Mouse (Mus musculus) myocyte (in vitro differentiated cells): Measurements from ENCODE around the gene Fam131b. TPM values are rescaled to one million over a fixed set of nuclear protein-coding genes. Genes with fewer than 3 reads are reported as not detected.
A peak's percentile ranks its signal among the peaks of the same experiment; 100 is the strongest.

ENCODE experiments used
- H3K27me3 ChIP-seq: one replicate; pipeline ENCODE4 v1.6.1; 2011; ENCODE audit not compliant: control insufficient read depth, insufficient read depth, insufficient read length
- H3K36me3 ChIP-seq: one replicate; pipeline ENCODE4 v1.6.1; 2011; ENCODE audit not compliant: control insufficient read depth, insufficient read depth
- H3K4me2 ChIP-seq: one replicate; pipeline ENCODE4 v1.6.1; 2011; ENCODE audit warnings: low read depth, control low read depth
- H3K4me3 ChIP-seq: one replicate; pipeline ENCODE4 v1.5.1; 2011; ENCODE audit warnings: mild to moderate bottlenecking, control low read depth, moderate library complexity
- H3K79me2 ChIP-seq: one replicate; pipeline ENCODE4 v1.6.1; 2011; ENCODE audit not compliant: control insufficient read depth, insufficient read depth
- H3ac ChIP-seq: one replicate; pipeline ENCODE4 v1.6.1; 2011; ENCODE audit not compliant: control insufficient read depth, insufficient read length
- CEBPB ChIP-seq: IDR thresholded peaks from 2 replicates; pipeline ENCODE4 v1.6.1; 2011; ENCODE audit warnings: mild to moderate bottlenecking, moderate library complexity; ENCODE audit not compliant: poor library complexity, insufficient read depth, severe bottlenecking
- E2F4 ChIP-seq: IDR thresholded peaks from one replicate; pipeline ENCODE4 v1.6.1; 2011; ENCODE audit warnings: mild to moderate bottlenecking, control low read depth, moderate library complexity; ENCODE audit not compliant: insufficient read depth
- MAX ChIP-seq: IDR thresholded peaks from one replicate; pipeline ENCODE4 v1.6.1; 2011; ENCODE audit warnings: low read depth, mild to moderate bottlenecking, control low read depth
- MYOD1 ChIP-seq, 3 experiments: IDR thresholded peaks; one replicate each; pipeline ENCODE4 v1.6.1; 2011; ENCODE audit warnings: control low read depth in 2 of 3, low read depth in 2 of 3, mild to moderate bottlenecking in 2 of 3, moderate library complexity in 1 of 3; ENCODE audit not compliant: insufficient read length in 2 of 3, control insufficient read depth in 1 of 3
- MYOG ChIP-seq, 3 experiments: IDR thresholded peaks; one replicate each; pipeline ENCODE4 v1.6.1; 2011; ENCODE audit warnings: control low read depth in 2 of 3, low read depth in 2 of 3, mild to moderate bottlenecking in 2 of 3; ENCODE audit not compliant: insufficient read length in 2 of 3, control insufficient read depth in 1 of 3, insufficient read depth in 1 of 3
- POLR2A ChIP-seq: IDR thresholded peaks from one replicate; pipeline ENCODE4 v1.6.1; 2011; ENCODE audit warnings: low read depth, mild to moderate bottlenecking, control low read depth, moderate library complexity; ENCODE audit not compliant: insufficient read length
- POLR2AphosphoS2 ChIP-seq: IDR thresholded peaks from one replicate; pipeline ENCODE4 v1.6.1; 2011; ENCODE audit warnings: low read depth, control low read depth; ENCODE audit not compliant: insufficient read length
- REST ChIP-seq: IDR thresholded peaks from one replicate; pipeline ENCODE4 v1.6.1; 2011; ENCODE audit warnings: mild to moderate bottlenecking, control low read depth, moderate library complexity; ENCODE audit not compliant: insufficient read depth, insufficient read length
- SRF ChIP-seq: IDR thresholded peaks from one replicate; pipeline ENCODE4 v1.6.1; 2011; ENCODE audit warnings: low read depth; ENCODE audit not compliant: control insufficient read depth, insufficient read length
- TCF12 ChIP-seq: IDR thresholded peaks from one replicate; pipeline ENCODE4 v1.6.1; 2011; ENCODE audit warnings: mild to moderate bottlenecking, control low read depth; ENCODE audit not compliant: poor library complexity, insufficient read depth, severe bottlenecking
- TCF3 ChIP-seq: IDR thresholded peaks from one replicate; pipeline ENCODE4 v1.6.1; 2011; ENCODE audit warnings: low read depth, control low read depth; ENCODE audit not compliant: insufficient read length
- USF1 ChIP-seq: IDR thresholded peaks from one replicate; pipeline ENCODE4 v1.6.1; 2011; ENCODE audit warnings: low read depth, mild to moderate bottlenecking, control low read depth, moderate library complexity
- polyA plus RNA-seq: library from polyadenylated mRNA; unstranded; fragments of >200 nt; fragmentation: generic; extraction: Trizol; gene quantifications from one replicate; pipeline ENCODE4 v1.2.1, GENCODE M21; 2012; ENCODE audit warnings: missing spikeins

Gene Fam131b
- polyA plus RNA-seq, 1 experiment, result 4.2 TPM

DNA sequence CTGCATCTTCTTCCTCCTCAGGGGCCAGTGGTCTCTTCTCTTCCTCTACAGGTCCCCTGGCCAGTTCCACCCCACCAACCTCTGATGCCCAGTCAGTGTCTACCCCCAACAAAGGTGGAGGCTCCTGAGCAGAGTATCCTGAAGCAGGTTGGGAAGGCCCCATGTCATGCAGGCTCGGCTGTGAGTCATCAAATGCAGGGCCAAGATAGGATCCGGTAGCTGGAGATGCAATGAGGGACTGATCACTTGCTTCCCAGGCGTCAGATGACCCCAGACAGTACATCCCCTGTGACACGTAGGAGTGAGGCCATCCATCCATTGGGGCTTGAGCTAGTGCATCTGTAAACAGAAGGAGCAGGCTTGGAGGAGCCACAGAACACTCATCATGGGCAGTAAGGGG, 6.2 kb downstream of the Fam131b start:
- Histone ChIP-seq H3K4me3 (no peak overlapping the region), H3K4me2 (no peak overlapping the region), H3K27me3 (no peaks in the 10 kb centered on the region), H3K79me2 (no peaks in the 10 kb centered on the region), H3ac (no peak overlapping the region), H3K36me3 (no peaks in the 10 kb centered on the region)
- TF ChIP-seq MYOG (IDR thresholded peaks at IDR 0.05; ENCODE audit: control insufficient read depth in 1 of 3, insufficient read depth in 1 of 3, insufficient read length in 2 of 3, low read depth in 2 of 3), result no peak
- TF ChIP-seq MAX, result no peak
- no peak for TF ChIP-seq CEBPB
- TF ChIP-seq POLR2A, result no peak
- no peak for TF ChIP-seq TCF3
- TF ChIP-seq SRF, result no peak
- no peak for TF ChIP-seq TCF12
- no peak for TF ChIP-seq USF1
- TF ChIP-seq POLR2AphosphoS2, result no peak
- no peak for TF ChIP-seq E2F4

DNA sequence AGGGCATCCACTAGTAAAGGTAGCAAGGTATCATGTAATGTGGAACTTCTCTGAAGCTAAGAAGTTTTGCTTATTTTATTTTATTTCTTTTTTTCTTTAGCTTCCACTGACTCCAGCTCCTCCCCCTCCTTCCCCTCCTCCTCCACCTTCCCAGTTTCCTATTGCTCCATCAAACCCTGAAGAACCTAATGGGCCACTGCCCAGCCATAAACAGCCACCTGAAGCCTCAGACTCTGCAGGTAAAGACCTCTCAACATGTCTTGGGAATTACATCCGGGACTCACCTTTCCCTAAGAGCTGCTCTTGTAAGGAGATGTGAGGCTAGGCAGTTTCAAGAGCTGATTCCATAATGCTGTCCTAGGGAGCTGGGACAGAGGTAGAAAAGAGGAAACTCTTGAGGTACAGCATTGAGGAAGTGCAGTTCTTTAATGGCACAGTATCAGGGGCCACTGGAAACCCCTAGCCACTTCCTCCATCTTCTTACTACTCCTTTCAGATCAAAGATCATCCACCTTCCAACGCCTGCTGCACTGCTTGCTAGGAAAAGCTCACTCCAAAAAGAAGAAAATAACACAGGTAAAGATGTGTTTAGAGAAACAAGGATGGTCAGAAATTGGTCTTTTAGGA, 13.9 kb downstream of the Fam131b start:
- H3K4me2 ChIP-seq, result no peak overlapping the region
- H3K79me2 ChIP-seq, result no peaks in the 10 kb centered on the region
- no peaks in the 10 kb centered on the region for H3K36me3 ChIP-seq
- no peaks in the 10 kb centered on the region for H3K27me3 ChIP-seq
- H3K4me3 ChIP-seq, result no peak overlapping the region
- no peak overlapping the region for H3ac ChIP-seq
- no peak for TF ChIP-seq TCF3
- no peak for TF ChIP-seq POLR2A
- no peak for TF ChIP-seq REST
- TF ChIP-seq MAX, result no peak
- TF ChIP-seq MYOG (IDR thresholded peaks at IDR 0.05; ENCODE audit: control insufficient read depth in 1 of 3, insufficient read depth in 1 of 3, insufficient read length in 2 of 3, low read depth in 2 of 3), result no peak
- TF ChIP-seq MYOD1 (IDR thresholded peaks at IDR 0.05; ENCODE audit: control insufficient read depth in 1 of 3, insufficient read length in 2 of 3, low read depth in 2 of 3), result no peak
- no peak for TF ChIP-seq CEBPB
- TF ChIP-seq TCF12, result no peak
- no peak for TF ChIP-seq SRF
- no peak for TF ChIP-seq POLR2AphosphoS2
- TF ChIP-seq E2F4, result no peak
- no peak for TF ChIP-seq USF1

- Histone ChIP-seq H3ac (no peak overlapping the region), H3K4me2 (no peak overlapping the region), H3K4me3 (no peak overlapping the region), H3K36me3 (no peaks in the 10 kb centered on the region), H3K79me2 (no peaks in the 10 kb centered on the region), H3K27me3 (no peaks in the 10 kb centered on the region)
- TF ChIP-seq POLR2A (no peak), MAX (no peak), MYOG (IDR thresholded peaks at IDR 0.05; ENCODE audit: control insufficient read depth in 1 of 3, insufficient read depth in 1 of 3, insufficient read length in 2 of 3, low read depth in 2 of 3) (no peak), SRF (no peak), USF1 (no peak), REST (no peak), E2F4 (no peak), CEBPB (no peak), POLR2AphosphoS2 (no peak), MYOD1 (IDR thresholded peaks at IDR 0.05; ENCODE audit: control insufficient read depth in 1 of 3, insufficient read length in 2 of 3, low read depth in 2 of 3) (no peak), TCF12 (no peak), TCF3 (no peak)
Observed at GRCm38 (mm10) chr6:42309816-42310378, 14.5 kb downstream of the Fam131b start.

- H3K27me3 ChIP-seq, result no peaks in the 10 kb centered on the region
- TF ChIP-seq POLR2A, result no peak
- peak; percentile 28 for TF ChIP-seq USF1
- H3K4me3 ChIP-seq, result no peak overlapping the region
- no peaks in the 10 kb centered on the region for H3K36me3 ChIP-seq
- no peak overlapping the region for H3ac ChIP-seq
- H3K79me2 ChIP-seq, result no peaks in the 10 kb centered on the region
- peak overlapping the region; percentile 68 for H3K4me2 ChIP-seq
Observed at GRCm38 (mm10) chr6:42299362-42299761, 25.1 kb downstream of the Fam131b start.

- Histone ChIP-seq H3K4me2 (peak overlapping the region; percentile 45), H3ac (no peak overlapping the region), H3K27me3 (no peaks in the 10 kb centered on the region), H3K36me3 (no peaks in the 10 kb centered on the region), H3K79me2 (no peaks in the 10 kb centered on the region), H3K4me3 (no peak overlapping the region)
- no peak for TF ChIP-seq MYOG (IDR thresholded peaks at IDR 0.05; ENCODE audit: control insufficient read depth in 1 of 3, insufficient read depth in 1 of 3, insufficient read length in 2 of 3, low read depth in 2 of 3)
- no peak for TF ChIP-seq USF1
- no peak for TF ChIP-seq SRF
- TF ChIP-seq CEBPB, result no peak
- TF ChIP-seq TCF3, result no peak
- no peak for TF ChIP-seq POLR2AphosphoS2
- no peak for TF ChIP-seq TCF12
- TF ChIP-seq E2F4, result no peak
- no peak for TF ChIP-seq POLR2A
- TF ChIP-seq MAX, result no peak
- no peak for TF ChIP-seq MYOD1 (IDR thresholded peaks at IDR 0.05; ENCODE audit: control insufficient read depth in 1 of 3, insufficient read length in 2 of 3, low read depth in 2 of 3)
- no peak for TF ChIP-seq REST
Observed at GRCm38 (mm10) chr6:42295549-42296094, 28.8 kb downstream of the Fam131b start.
